Mouse (Mus musculus) bone marrow macrophage, adult 2 months (primary cell): ENCODE measurements around the gene Igf1r.

ENCODE experiments used
- CTCF ChIP-seq: IDR thresholded peaks from 2 replicates; pipeline ENCODE4 v1.5.1; 2012; ENCODE audit warnings: low read depth, mild to moderate bottlenecking, low read length, moderate library complexity
- POLR2A ChIP-seq: IDR thresholded peaks from 2 replicates; pipeline ENCODE4 v1.6.1; 2012; ENCODE audit warnings: mild to moderate bottlenecking, low read depth, low read length, borderline replicate concordance

DNA sequence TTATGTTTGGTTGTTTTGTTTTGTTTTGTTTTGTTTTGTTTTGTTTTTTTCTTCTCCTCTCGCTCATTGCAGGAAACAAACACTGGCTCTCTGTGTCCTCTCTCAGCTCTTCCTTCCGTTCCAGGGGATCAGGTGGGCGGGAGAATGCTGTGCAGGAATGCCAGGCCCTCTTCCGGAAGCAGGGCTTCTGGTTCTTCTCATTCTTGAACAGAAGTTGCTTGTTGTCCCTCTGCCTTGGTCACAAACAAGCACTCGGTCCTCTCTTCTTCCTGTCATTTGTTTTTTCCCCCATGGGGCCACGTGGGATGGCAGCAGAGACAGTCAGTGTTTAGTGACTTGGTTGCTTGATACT lies 59.5 kb downstream of the Igf1r start:
- TF ChIP-seq CTCF: no peak
- no peak for TF ChIP-seq POLR2A
